ENCODE assay signal across 8 mouse cellular contexts in the genomic region with DNA sequence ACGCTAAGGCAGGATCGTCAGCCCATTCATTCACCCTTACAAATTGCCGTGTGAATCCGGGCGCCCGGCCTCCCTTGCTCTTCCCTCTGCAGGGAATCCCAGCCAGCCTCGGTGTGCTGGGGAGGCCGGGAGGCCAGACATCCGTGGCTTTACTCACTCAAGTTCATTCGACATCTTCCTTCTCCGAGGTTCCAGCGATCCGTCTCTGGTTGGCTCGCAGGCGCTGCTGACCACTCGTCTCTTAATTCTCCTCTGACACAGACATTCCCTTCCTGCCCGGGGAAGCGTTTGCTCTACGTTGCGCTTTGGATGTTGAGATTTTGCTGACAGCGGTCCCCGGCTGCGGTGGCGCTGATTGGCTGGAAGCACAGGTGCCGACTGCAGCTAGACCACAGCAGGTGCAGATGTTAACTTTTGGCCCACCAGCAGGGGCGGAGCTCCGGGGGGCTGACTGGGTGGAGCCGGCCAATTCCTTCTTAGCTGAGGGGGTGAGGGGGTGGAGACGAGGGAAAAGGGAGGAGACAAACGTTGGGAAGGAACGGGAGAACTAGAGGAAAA. TPM values are rescaled to one million over a fixed set of nuclear protein-coding genes. Genes with fewer than 3 reads are reported as not detected.
DNase-seq lines count a peak whose midpoint lies in the region; ATAC-seq lines count a peak whose summit lies in the region.

A gene (minus strand): TSS at position 380 of the 558 bp plus-strand sequence.

- H3K4me2 ChIP-seq in heart, embryonic 16.5 days (ENCODE audit: low read depth, low read length), result peak within 1 kb of the TSS; percentile 79
- H3K4me2 ChIP-seq in stomach, embryonic 14.5 days (replicated peaks; ENCODE audit: low read depth, low read length), result peak within 1 kb of the TSS; percentile 56

- H3K4me3 ChIP-seq in heart, embryonic 16.5 days (ENCODE audit: low read length), result peak within 1 kb of the TSS; percentile 53
- H3K4me3 ChIP-seq in stomach, embryonic 14.5 days (ENCODE audit: low read depth, low read length), result peak within 1 kb of the TSS; percentile 18

- peak; percentile 14 for DNase-seq in gastrocnemius, postnatal 10 days
- DNase-seq in gastrocnemius, adult 18-20 months (ENCODE audit: low spot score), result no peak
- peak; percentile 29 to 37 for DNase-seq in left cerebral cortex, adult 8-10 months (ENCODE audit: low spot score in 2 of 2)
- DNase-seq in lung, postnatal 36 days, result peak; percentile 38
- DNase-seq in spleen, adult 18-20 months, result no peak

- H3K4me1 ChIP-seq in heart, embryonic 16.5 days (ENCODE audit: control insufficient read depth, insufficient read depth, low read length), result peaks cover 49% of the 10 kb centered on the region
- peaks cover 11% of the 10 kb centered on the region; the same call in 1 of the 2 replicates for H3K4me1 ChIP-seq in stomach, embryonic 14.5 days (ENCODE audit: control insufficient read depth, insufficient read depth, low read length)

- 0 out of 2 replicates have a peak, but pooled peaks have one; percentile 21 for ATAC-seq in common myeloid progenitor, adult 5-6 weeks (replicated peaks; ENCODE audit: low read depth, poor library complexity, severe bottlenecking)
- ATAC-seq in heart, embryonic 16.5 days (replicated peaks; ENCODE audit: extremely low read depth, insufficient read depth, low FRiP score), result 0 out of 2 replicates have a peak, but pooled peaks have one; percentile 38
- 0 out of 2 replicates have a peak, but pooled peaks have one; percentile 5 for ATAC-seq in stomach, embryonic 14.5 days (ENCODE audit: insufficient number of reproducible peaks, insufficient read depth, low FRiP score, low read depth)

- 2% methylated on average over 31 of the region's 31 CpGs for WGBS in heart, embryonic 16.5 days
- WGBS in stomach, embryonic 14.5 days, result under 1% methylated on average over 31 of the region's 31 CpGs

- H3K27me3 ChIP-seq in heart, embryonic 16.5 days (ENCODE audit: control insufficient read depth, insufficient read depth, low read length), result peaks cover 7% of the 10 kb centered on the region; the same call in 1 of the 2 replicates
- peaks cover 14% of the 10 kb centered on the region; the same call in 1 of the 2 replicates for H3K27me3 ChIP-seq in stomach, embryonic 14.5 days (ENCODE audit: control insufficient read depth, insufficient read depth, low read length)

- peak within 1 kb of the TSS; percentile 85 for H3K27ac ChIP-seq in heart, embryonic 16.5 days (ENCODE audit: low read length)
- H3K27ac ChIP-seq in stomach, embryonic 14.5 days (ENCODE audit: low read length), result peak within 1 kb of the TSS; percentile 46; the same call in 1 of the 2 replicates

- H3K9me3 ChIP-seq in heart, embryonic 16.5 days (replicated peaks; ENCODE audit: control insufficient read depth, low read length), result no peaks in the 10 kb centered on the region
- H3K9me3 ChIP-seq in stomach, embryonic 14.5 days (ENCODE audit: control insufficient read depth, low read depth, low read length), result no peaks in the 10 kb centered on the region

- H3K9ac ChIP-seq in heart, embryonic 16.5 days (ENCODE audit: low read length), result peak within 1 kb of the TSS; percentile 75
- no peak within 1 kb of the TSS; the same call in 1 of the 2 replicates for H3K9ac ChIP-seq in stomach, embryonic 14.5 days (replicated peaks; ENCODE audit: low read depth, low read length)

- no peaks in the 10 kb centered on the region for H3K36me3 ChIP-seq in heart, embryonic 16.5 days (ENCODE audit: control insufficient read depth, insufficient read depth)
- H3K36me3 ChIP-seq in stomach, embryonic 14.5 days (ENCODE audit: control insufficient read depth, insufficient read depth, low read length), result no peaks in the 10 kb centered on the region

RNA-seq across cellular contexts. Expression of the gene that starts here (rescaled TPM):
- total RNA-seq in gastrocnemius, postnatal 10 days (2021), result under 1 TPM; 0.18 to 0.26 TPM
- total RNA-seq in gastrocnemius, adult 18-20 months (2021), result under 1 TPM in 1 of 2 experiments, not detected in 1; 0.09 TPM
- total RNA-seq in common myeloid progenitor, adult 5-6 weeks (2017), result not detected in 2 replicates
- polyA plus RNA-seq in heart, embryonic 16.5 days (2015; fragmentation: Nextera tagmentation; extraction: Ambion mirVana), result 6.8 TPM in 2 replicates
- total RNA-seq in left cerebral cortex, adult 8-10 months (2022), result 1 to 10 TPM; 1.1 to 1.8 (median 1.5) TPM
- polyA plus RNA-seq in stomach, embryonic 14.5 days (2014; fragmentation: Nextera tagmentation; extraction: Ambion mirVana), result 30.6 and 33.0 TPM in 2 replicates

Comparison
In these comparisons a context has a peak if more than half of its experiments do, and no peak if none do; other contexts are left out.
1. Peak in DNase-seq in gastrocnemius, postnatal 10 days; RNA of the gene not detected or under 1 TPM.
2. Peak in ATAC-seq in common myeloid progenitor, adult 5-6 weeks; RNA of the gene not detected or under 1 TPM.
3. DNase-seq: peak in left cerebral cortex, adult 8-10 months (2 of 2) and lung, postnatal 36 days (single experiment); none in gastrocnemius, adult 18-20 months (single experiment) and spleen, adult 18-20 months (0 of 2).
4. Peak in every context shown above with its lines, with median percentiles within 50 percentile points of each other: ATAC-seq.